Comparison of ENCODE assay signal across 8 mouse cellular contexts in genomic region chr13:55330567-55331400, GRCm38 (mm10). TPM values are rescaled to one million over a fixed set of nuclear protein-coding genes. Genes with fewer than 3 reads are reported as not detected.
DNase-seq lines count a peak whose midpoint lies in the region; ATAC-seq and TF ChIP-seq lines count a peak whose summit lies in the region.

No protein-coding gene starts in this region.

- H3K27ac ChIP-seq in testis, adult 2 months (ENCODE audit: control insufficient read depth, insufficient read depth, low read depth, low read length): no peak overlapping the region; the same call in 1 of the 2 replicates
- H3K27ac ChIP-seq in limb, embryonic 14.5 days (replicated peaks; ENCODE audit: low read depth, low read length): peak overlapping the region; percentile 86
- H3K27ac ChIP-seq in stomach, postnatal 0 days (replicated peaks): 0 out of 2 replicates have a peak overlapping the region, but pooled peaks have one; percentile 71

- no peaks in the 10 kb centered on the region for H3K9me3 ChIP-seq in limb, embryonic 14.5 days (ENCODE audit: control insufficient read depth, low read length)
- H3K9me3 ChIP-seq in stomach, postnatal 0 days (ENCODE audit: control insufficient read depth, low read length): no peaks in the 10 kb centered on the region

- TF ChIP-seq EP300 in stomach, postnatal 0 days (optimal IDR thresholded peaks at IDR 0.05): no peak

- peak overlapping the region; percentile 91 for H3K4me2 ChIP-seq in limb, embryonic 14.5 days (replicated peaks; ENCODE audit: low read depth, low read length, severe bottlenecking)
- peak overlapping the region; percentile 92 for H3K4me2 ChIP-seq in stomach, postnatal 0 days (replicated peaks; ENCODE audit: low read depth)

- TF ChIP-seq POLR2A in testis, adult 2 months (IDR thresholded peaks at IDR 0.05; ENCODE audit: control insufficient read depth, low read depth, low read length): no peak
- TF ChIP-seq POLR2A in limb, embryonic 14.5 days (IDR thresholded peaks at IDR 0.05; ENCODE audit: borderline replicate concordance, extremely low read depth, insufficient read depth, insufficient read length): no peak

- WGBS in limb, embryonic 14.5 days: 47% methylated on average over 14 of the region's 14 CpGs
- 51% methylated on average over 14 of the region's 14 CpGs for WGBS in stomach, postnatal 0 days

- no peak; the same call in 1 of the 2 replicates for TF ChIP-seq CTCF in testis, adult 2 months (IDR thresholded peaks at IDR 0.05; ENCODE audit: control insufficient read depth, insufficient read depth, insufficient replicate concordance, low read depth, low read length)
- TF ChIP-seq CTCF in stomach, postnatal 0 days (IDR thresholded peaks at IDR 0.05; ENCODE audit: low read depth): peak; percentile 60

- peaks cover 14% of the 10 kb centered on the region for H3K4me1 ChIP-seq in testis, adult 2 months (ENCODE audit: control insufficient read depth, insufficient read depth, low read length)
- peaks cover 27% of the 10 kb centered on the region for H3K4me1 ChIP-seq in limb, embryonic 14.5 days (ENCODE audit: control insufficient read depth, insufficient read depth, low read length)
- peaks cover 10% of the 10 kb centered on the region; the same call in 1 of the 2 replicates for H3K4me1 ChIP-seq in stomach, postnatal 0 days (replicated peaks; ENCODE audit: control insufficient read depth, insufficient read depth)

- peak; percentile 70 for ATAC-seq in erythroblast, adult 5-6 weeks (replicated peaks; ENCODE audit: low FRiP score, poor library complexity, severe bottlenecking)
- no peak for ATAC-seq in limb, embryonic 14.5 days (ENCODE audit: low FRiP score, low read depth)
- no peak for ATAC-seq in stomach, postnatal 0 days (ENCODE audit: low FRiP score, low TSS enrichment)
- ATAC-seq in CD4-positive, CD25-positive, alpha-beta regulatory T cell, adult 4 months: no peak

- no peaks in the 10 kb centered on the region for H3K36me3 ChIP-seq in testis, adult 2 months (ENCODE audit: control insufficient read depth, insufficient read depth, low read length)
- peaks cover 6% of the 10 kb centered on the region for H3K36me3 ChIP-seq in limb, embryonic 14.5 days (ENCODE audit: control insufficient read depth, insufficient read depth, low read length)
- H3K36me3 ChIP-seq in stomach, postnatal 0 days (ENCODE audit: control insufficient read depth, insufficient read depth, low read length): peaks cover 3% of the 10 kb centered on the region

- H3K27me3 ChIP-seq in testis, adult 2 months (ENCODE audit: control insufficient read depth, insufficient read depth, low read length): no peaks in the 10 kb centered on the region
- H3K27me3 ChIP-seq in limb, embryonic 14.5 days (ENCODE audit: control insufficient read depth, insufficient read depth, low read length): no peaks in the 10 kb centered on the region
- no peaks in the 10 kb centered on the region for H3K27me3 ChIP-seq in stomach, postnatal 0 days (ENCODE audit: control insufficient read depth, insufficient read depth, low read length)

- no peak for DNase-seq in testis, postnatal 10 days (ENCODE audit: low spot score)
- DNase-seq in limb, embryonic 14.5 days (ENCODE audit: low spot score): no peak
- no peak for DNase-seq in stomach, postnatal 0 days (ENCODE audit: low spot score)
- no peak for DNase-seq in adrenal gland, postnatal 10 days
- DNase-seq in ovary, adult 18-20 months (ENCODE audit: low spot score): no peak

- peak overlapping the region; percentile 65; the same call in 1 of the 2 replicates for H3K9ac ChIP-seq in limb, embryonic 14.5 days (ENCODE audit: low read depth, low read length, severe bottlenecking)
- H3K9ac ChIP-seq in stomach, postnatal 0 days (ENCODE audit: low read length): peak overlapping the region; percentile 65; the same call in 1 of the 2 replicates

- H3K4me3 ChIP-seq in testis, adult 2 months (ENCODE audit: control insufficient read depth, low read depth, low read length): peak overlapping the region; percentile 88
- H3K4me3 ChIP-seq in limb, embryonic 14.5 days (replicated peaks; ENCODE audit: low read length): peak overlapping the region; percentile 77
- H3K4me3 ChIP-seq in stomach, postnatal 0 days (ENCODE audit: low read depth, low read length): peak overlapping the region; percentile 63

RNA-seq across cellular contexts. Expression of gene Mxd3, which starts 1.2 kb away (rescaled TPM):
- 2.3 and 2.4 TPM in 2 replicates for polyA plus RNA-seq in testis, adult 2 months (2012; rRNA removed)
- total RNA-seq in erythroblast, adult 5-6 weeks (2015; ENCODE audit: low replicate concordance): 14.2 and 15.0 TPM in 2 replicates
- total RNA-seq in erythroblast, adult 5-6 weeks (2017; ENCODE audit: low replicate concordance): 20.1 and 28.7 TPM in 2 replicates
- 59.8 and 67.0 TPM in 2 replicates for polyA plus RNA-seq in limb, embryonic 14.5 days (2012; rRNA removed)
- polyA plus RNA-seq in limb, embryonic 14.5 days (2014; fragmentation: Nextera tagmentation; extraction: Ambion mirVana): 41.4 and 44.1 TPM in 2 replicates
- 9.7 and 12.4 TPM in 2 replicates for polyA plus RNA-seq in stomach, postnatal 0 days (2015; fragmentation: Nextera tagmentation; extraction: Ambion mirVana)
- 10 to 100 TPM; 11.0 to 12.8 TPM for total RNA-seq in adrenal gland, postnatal 10 days (2021)
- polyA plus RNA-seq in CD4-positive, CD25-positive, alpha-beta regulatory T cell, adult 4 months (2017; shearing (Covaris generic)): 1 to 10 TPM; 3.4 to 6.1 TPM

RNA-seq across cellular contexts. Expression of gene Rab24, which starts 9.0 kb away (rescaled TPM):
- 33.4 and 37.0 TPM in 2 replicates for polyA plus RNA-seq in testis, adult 2 months (2012; rRNA removed)
- 44.1 and 62.1 TPM in 2 replicates for total RNA-seq in erythroblast, adult 5-6 weeks (2015; ENCODE audit: low replicate concordance)
- 12.9 and 19.2 TPM in 2 replicates for total RNA-seq in erythroblast, adult 5-6 weeks (2017; ENCODE audit: low replicate concordance)
- polyA plus RNA-seq in limb, embryonic 14.5 days (2012; rRNA removed): 154 and 165 TPM in 2 replicates
- polyA plus RNA-seq in limb, embryonic 14.5 days (2014; fragmentation: Nextera tagmentation; extraction: Ambion mirVana): 109 and 116 TPM in 2 replicates
- 79.7 and 85.3 TPM in 2 replicates for polyA plus RNA-seq in stomach, postnatal 0 days (2015; fragmentation: Nextera tagmentation; extraction: Ambion mirVana)
- 10 to 100 TPM; 54.8 to 67.8 TPM for total RNA-seq in adrenal gland, postnatal 10 days (2021)
- polyA plus RNA-seq in CD4-positive, CD25-positive, alpha-beta regulatory T cell, adult 4 months (2017; shearing (Covaris generic)): 10 to 100 TPM in 1 of 2 experiments, 1 to 10 TPM in 1; 7.1 to 14.0 TPM

RNA-seq across cellular contexts. Expression of gene Prelid1, which starts 10.5 kb away (rescaled TPM):
- polyA plus RNA-seq in testis, adult 2 months (2012; rRNA removed): 32.7 and 40.0 TPM in 2 replicates
- total RNA-seq in erythroblast, adult 5-6 weeks (2015; ENCODE audit: low replicate concordance): 130 and 134 TPM in 2 replicates
- total RNA-seq in erythroblast, adult 5-6 weeks (2017; ENCODE audit: low replicate concordance): 36.8 and 38.1 TPM in 2 replicates
- polyA plus RNA-seq in limb, embryonic 14.5 days (2012; rRNA removed): 282 and 315 TPM in 2 replicates
- polyA plus RNA-seq in limb, embryonic 14.5 days (2014; fragmentation: Nextera tagmentation; extraction: Ambion mirVana): 450 and 476 TPM in 2 replicates
- 350 and 354 TPM in 2 replicates for polyA plus RNA-seq in stomach, postnatal 0 days (2015; fragmentation: Nextera tagmentation; extraction: Ambion mirVana)
- total RNA-seq in adrenal gland, postnatal 10 days (2021): 100 to 1,000 TPM; 168 to 185 TPM
- 100 to 1,000 TPM; 207 to 213 TPM for polyA plus RNA-seq in CD4-positive, CD25-positive, alpha-beta regulatory T cell, adult 4 months (2017; shearing (Covaris generic))

RNA-seq across cellular contexts. Expression of gene Lman2, which starts 31.8 kb away (rescaled TPM):
- polyA plus RNA-seq in testis, adult 2 months (2012; rRNA removed): 43.7 and 44.8 TPM in 2 replicates
- 19.6 and 20.2 TPM in 2 replicates for total RNA-seq in erythroblast, adult 5-6 weeks (2015; ENCODE audit: low replicate concordance)
- total RNA-seq in erythroblast, adult 5-6 weeks (2017; ENCODE audit: low replicate concordance): 31.8 and 33.4 TPM in 2 replicates
- polyA plus RNA-seq in limb, embryonic 14.5 days (2012; rRNA removed): 84.4 and 101 TPM in 2 replicates
- polyA plus RNA-seq in limb, embryonic 14.5 days (2014; fragmentation: Nextera tagmentation; extraction: Ambion mirVana): 92.9 and 101 TPM in 2 replicates
- 73.7 and 76.5 TPM in 2 replicates for polyA plus RNA-seq in stomach, postnatal 0 days (2015; fragmentation: Nextera tagmentation; extraction: Ambion mirVana)
- 100 to 1,000 TPM; 105 to 113 TPM for total RNA-seq in adrenal gland, postnatal 10 days (2021)
- polyA plus RNA-seq in CD4-positive, CD25-positive, alpha-beta regulatory T cell, adult 4 months (2017; shearing (Covaris generic)): 10 to 100 TPM; 59.0 to 66.4 TPM

RNA-seq across cellular contexts. Expression of gene Rgs14, which starts 38.7 kb away (rescaled TPM):
- 0.10 and 0.14 TPM in 2 replicates for polyA plus RNA-seq in testis, adult 2 months (2012; rRNA removed)
- total RNA-seq in erythroblast, adult 5-6 weeks (2015; ENCODE audit: low replicate concordance): 9.0 and 14.2 TPM in 2 replicates
- 7.8 and 7.9 TPM in 2 replicates for total RNA-seq in erythroblast, adult 5-6 weeks (2017; ENCODE audit: low replicate concordance)
- polyA plus RNA-seq in limb, embryonic 14.5 days (2012; rRNA removed): 1.8 and 1.9 TPM in 2 replicates
- 1.3 and 2.4 TPM in 2 replicates for polyA plus RNA-seq in limb, embryonic 14.5 days (2014; fragmentation: Nextera tagmentation; extraction: Ambion mirVana)
- polyA plus RNA-seq in stomach, postnatal 0 days (2015; fragmentation: Nextera tagmentation; extraction: Ambion mirVana): 0.51 and 0.73 TPM in 2 replicates
- 1 to 10 TPM; 1.9 to 2.6 TPM for total RNA-seq in adrenal gland, postnatal 10 days (2021)
- polyA plus RNA-seq in CD4-positive, CD25-positive, alpha-beta regulatory T cell, adult 4 months (2017; shearing (Covaris generic)): 10 to 100 TPM; 71.0 to 88.5 TPM
